Mouse (Mus musculus): ENCODE measurements around the gene Kctd11.
"Not testable (repeated sequence)": the region's sequence is repeated elsewhere in the genome, so short reads cannot be mapped to it uniquely, and the experiment has no call there.

The Kctd11 gene

GRCm38 (mm10) chr11:69881787-69882670 is 823 bp upstream of the Kctd11 start:
- no peak for DNase-seq (ENCODE audit: low spot score in 2 of 2)

- DNase-seq (ENCODE audit: low spot score in 2 of 2) = peak in 1 of 2 experiments; percentile 26
Measured at GRCm38 (mm10) chr11:69880506-69880852, 727 bp downstream of the Kctd11 start.

GRCm38 (mm10) chr11:69879711-69880110 is 1.5 kb downstream of the Kctd11 start:
- DNase-seq (ENCODE audit: low spot score in 2 of 2) = no peak

- no peak for DNase-seq (ENCODE audit: low spot score in 2 of 2)
Measured at GRCm38 (mm10) chr11:69878952-69879351, 2.3 kb downstream of the Kctd11 start.

GRCm38 (mm10) chr11:69878399-69878798 is 2.8 kb downstream of the Kctd11 start:
- DNase-seq (ENCODE audit: low spot score in 2 of 2) = no peak

- no peak for DNase-seq (ENCODE audit: low spot score in 2 of 2)
Measured at GRCm38 (mm10) chr11:69877878-69878277, 3.3 kb downstream of the Kctd11 start, which contains the start of gene Tmem95. TSS of gene Tmem95 (minus strand) at chr11:69878018.

- peak; percentile 51 to 72 for DNase-seq (ENCODE audit: low spot score in 2 of 2)
Measured at GRCm38 (mm10) chr11:69876867-69877266, 4.3 kb downstream of the Kctd11 start.

DNA sequence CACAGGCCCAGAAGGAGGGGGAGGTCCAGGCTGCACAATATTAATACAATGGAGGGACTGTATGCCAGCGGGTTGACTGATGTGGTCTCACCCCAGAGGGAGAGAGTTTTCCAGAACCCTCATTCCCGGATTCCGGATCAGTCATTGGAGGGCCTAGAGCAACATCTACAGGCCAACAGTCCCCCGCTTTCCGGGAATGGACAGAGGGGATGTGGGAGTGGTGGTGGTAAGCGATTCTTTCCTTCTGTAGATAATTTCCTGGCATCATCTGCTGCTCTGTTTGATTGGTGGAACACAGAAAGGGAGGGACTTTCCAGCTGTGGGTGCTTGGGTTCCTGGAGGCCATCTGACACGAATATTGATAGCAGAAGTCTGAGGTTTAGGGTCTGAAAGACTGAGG is 5.0 kb downstream of the Kctd11 start:
- no peak for DNase-seq (ENCODE audit: low spot score in 2 of 2)

- no peak for DNase-seq (ENCODE audit: low spot score in 2 of 2)
Measured at GRCm38 (mm10) chr11:69872451-69872850, 8.8 kb downstream of the Kctd11 start.

GRCm38 (mm10) chr11:69871822-69872221 is 9.4 kb downstream of the Kctd11 start:
- DNase-seq (ENCODE audit: low spot score in 2 of 2) = no peak

GRCm38 (mm10) chr11:69870289-69871069 is 10.7 kb downstream of the Kctd11 start:
- no peak for DNase-seq (ENCODE audit: low spot score in 2 of 2)

DNA sequence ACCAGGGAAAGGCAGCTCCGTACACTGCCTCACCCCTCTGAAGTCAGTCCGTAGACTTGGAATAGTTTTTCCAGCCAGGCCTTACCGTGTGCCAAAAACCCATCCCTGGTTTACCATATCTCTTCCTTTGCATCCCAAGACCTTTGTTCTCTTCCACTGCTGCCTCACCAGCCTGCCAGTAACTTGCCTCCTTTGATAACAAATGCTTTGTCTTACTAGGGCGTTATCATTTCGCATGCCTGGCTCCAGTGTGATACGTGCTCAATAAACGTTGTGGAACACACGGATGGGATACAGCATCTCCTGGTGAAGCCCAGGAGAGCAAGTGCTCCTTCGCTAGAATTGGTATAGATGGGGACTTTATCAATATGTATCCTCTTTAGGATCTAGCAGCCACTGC is 13.9 kb downstream of the Kctd11 start:
- DNase-seq (ENCODE audit: low spot score in 2 of 2) = no peak

DNA sequence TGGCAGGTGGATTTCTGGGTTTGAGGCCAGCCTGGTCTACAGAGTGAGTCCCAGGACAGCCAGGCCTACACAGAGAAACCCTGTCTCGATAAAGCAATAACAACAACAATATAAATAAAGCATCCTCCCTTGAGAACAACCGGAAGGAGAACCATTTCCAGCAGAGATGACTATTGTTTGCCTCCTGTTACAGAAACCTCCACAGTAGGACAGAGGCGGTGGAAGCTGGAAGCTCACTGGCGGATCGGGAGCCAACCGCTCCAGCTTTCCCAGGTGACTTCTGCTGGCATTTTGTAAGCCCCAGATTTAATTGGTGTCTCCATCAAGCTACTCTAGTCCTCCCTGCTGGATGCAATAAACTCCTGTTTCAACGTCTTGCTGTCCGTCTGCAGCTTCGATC is 15.6 kb downstream of the Kctd11 start:
- DNase-seq (ENCODE audit: low spot score in 2 of 2) = no peak

DNA sequence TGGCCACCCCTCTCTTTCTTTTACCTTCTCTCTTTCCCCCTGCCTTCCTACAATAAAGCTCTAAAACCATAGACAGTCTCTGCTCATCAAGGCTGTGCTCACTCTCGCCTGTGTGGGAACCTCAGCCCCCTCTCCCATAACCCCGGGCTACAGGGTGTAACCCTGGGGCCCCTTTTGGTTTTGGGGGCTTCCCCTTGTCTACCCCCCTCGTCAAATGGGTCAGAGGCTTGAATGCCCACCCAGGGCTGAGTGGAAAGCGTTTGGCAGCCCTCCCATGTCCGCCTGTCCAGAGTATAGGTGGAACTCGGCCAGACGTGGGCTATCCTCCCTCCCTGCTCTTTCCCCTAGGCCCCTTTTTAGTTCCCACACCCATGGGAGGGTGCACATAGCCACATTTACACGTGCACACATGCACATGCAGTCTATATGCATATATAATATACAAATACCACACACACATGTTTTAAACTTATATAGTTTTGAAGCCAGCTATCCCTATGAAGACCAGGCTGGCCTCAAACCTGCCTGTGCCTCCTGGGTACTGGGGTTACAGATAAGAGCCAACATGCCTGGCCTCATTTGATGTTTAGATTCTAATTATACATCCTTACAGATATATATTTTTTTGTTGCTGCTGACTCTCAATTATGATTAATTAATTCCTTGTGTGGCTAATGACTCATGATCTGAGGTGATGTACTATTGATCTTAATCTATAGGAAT is 16.9 kb downstream of the Kctd11 start:
- DNase-seq (ENCODE audit: low spot score in 2 of 2) = no peak

- not testable (repeated sequence) for DNase-seq (ENCODE audit: low spot score in 2 of 2)
Measured at GRCm38 (mm10) chr11:69863729-69864128, 17.5 kb downstream of the Kctd11 start.

- no peak for DNase-seq (ENCODE audit: low spot score in 2 of 2)
Measured at GRCm38 (mm10) chr11:69858113-69858998, 22.9 kb downstream of the Kctd11 start, which contains the start of gene Tnk1. TSS of gene Tnk1 (minus strand) at chr11:69858730.

GRCm38 (mm10) chr11:69855347-69855746 is 25.9 kb downstream of the Kctd11 start:
- no peak for DNase-seq (ENCODE audit: low spot score in 2 of 2)

DNA sequence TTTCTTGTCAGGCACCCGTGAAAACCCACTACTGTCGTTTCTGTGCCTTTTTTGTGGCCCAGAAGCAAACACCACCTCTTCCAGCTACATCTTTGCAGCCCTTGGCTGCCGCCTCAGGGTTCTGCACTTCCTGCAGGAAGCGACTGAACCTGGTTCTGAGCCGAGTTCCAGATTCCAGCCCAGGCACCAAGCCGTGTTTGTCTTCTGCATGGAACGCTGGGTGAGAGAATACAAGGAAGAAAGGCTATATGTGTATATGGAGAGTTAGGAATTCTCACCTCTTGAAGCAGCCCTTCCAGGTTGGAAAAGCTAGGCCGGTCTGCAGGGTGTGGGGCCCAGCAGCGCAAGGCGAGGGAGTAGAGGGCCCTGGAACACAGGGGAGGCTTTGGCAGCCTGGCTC is 26.5 kb downstream of the Kctd11 start:
- DNase-seq (ENCODE audit: low spot score in 2 of 2) = no peak

DNA sequence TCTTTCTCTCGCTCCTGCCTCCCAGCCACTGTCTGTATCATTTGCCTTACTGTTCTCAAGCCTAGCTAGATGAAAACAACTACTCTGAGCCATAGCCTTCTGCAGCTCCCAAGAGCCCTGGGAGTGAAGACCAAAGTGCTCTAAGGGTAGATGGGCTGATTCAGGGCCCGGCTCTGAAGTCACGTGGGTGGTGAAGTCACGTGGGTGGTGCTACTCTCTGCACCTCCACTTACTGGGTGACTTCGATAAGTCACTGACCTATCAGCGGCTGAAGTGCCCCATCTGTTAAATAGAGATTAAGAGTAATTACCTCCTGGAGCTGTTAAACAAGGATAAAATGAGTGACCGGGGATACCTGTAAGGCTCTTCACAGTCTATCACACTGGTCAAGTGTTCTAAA is 27.2 kb downstream of the Kctd11 start:
- DNase-seq (ENCODE audit: low spot score in 2 of 2) = no peak

GRCm38 (mm10) chr11:69850754-69851153 is 30.5 kb downstream of the Kctd11 start:
- DNase-seq (ENCODE audit: low spot score in 2 of 2) = no peak

GRCm38 (mm10) chr11:69849884-69850283 is 31.3 kb downstream of the Kctd11 start:
- DNase-seq (ENCODE audit: low spot score in 2 of 2) = no peak

Measured in frontal cortex, postnatal 25 days (tissue).